Mouse (Mus musculus) kidney, embryonic 14.5 days (tissue): ENCODE results near the gene Hyal1. TPM values are rescaled to one million over a fixed set of nuclear protein-coding genes. Genes with fewer than 3 reads are reported as not detected.

Source experiments
- ATAC-seq: fragments of 200-750 bp; cut with Nextera tagmentation; 2 replicates; pipeline ENCODE4 v1.8.0; 2017; ENCODE audit warnings: moderate number of reproducible peaks, mild to moderate bottlenecking, moderate TSS enrichment, moderate library complexity; ENCODE audit not compliant: low FRiP score, low TSS enrichment
- H3K27ac ChIP-seq: fragments of 300-500 bp; sonication (generic); 2 replicates; pipeline ENCODE4 v1.5.1; 2014; ENCODE audit warnings: low read depth, mild to moderate bottlenecking, low read length, moderate library complexity, mixed read lengths
- H3K27me3 ChIP-seq: fragments of 300-500 bp; sonication (generic); 2 replicates; pipeline ENCODE4 v1.6.1; 2014; ENCODE audit warnings: mild to moderate bottlenecking, low read length; ENCODE audit not compliant: control insufficient read depth, insufficient read depth
- H3K36me3 ChIP-seq: fragments of 300-500 bp; sonication (generic); 2 replicates; pipeline ENCODE4 v1.6.1; 2014; ENCODE audit warnings: low read length, mixed read lengths; ENCODE audit not compliant: control insufficient read depth, insufficient read depth
- H3K4me1 ChIP-seq: fragments of 300-500 bp; sonication (generic); 2 replicates; pipeline ENCODE4 v1.6.1; 2014; ENCODE audit warnings: low read length, mixed read lengths; ENCODE audit not compliant: control insufficient read depth, insufficient read depth
- H3K4me2 ChIP-seq: fragments of 300-500 bp; sonication (generic); replicated peaks from 2 replicates; pipeline ENCODE4 v1.6.1; 2014; ENCODE audit warnings: low read depth, mild to moderate bottlenecking, low read length
- H3K4me3 ChIP-seq: fragments of 300-500 bp; sonication (generic); 2 replicates; pipeline ENCODE4 v1.5.1; 2014; ENCODE audit warnings: mild to moderate bottlenecking, low read length
- H3K9ac ChIP-seq: fragments of 300-500 bp; sonication (generic); 2 replicates; pipeline ENCODE4 v1.6.1; 2014; ENCODE audit warnings: low read depth, mild to moderate bottlenecking, low read length, moderate library complexity
- H3K9me3 ChIP-seq: fragments of 300-500 bp; sonication (generic); 2 replicates; pipeline ENCODE4 v1.6.1; 2016; ENCODE audit warnings: low read length; ENCODE audit not compliant: control insufficient read depth
- WGBS: fragments of 180-500 bp; shearing (Covaris S2); extraction: QIAGEN DNeasy Blood & Tissue Kit; methylation state at CpG from one replicate; pipeline ENCODE4 v1.1.7; 2014; 5-methylcytosine and 5-hydroxymethylcytosine counted together
- polyA plus RNA-seq: library from polyadenylated mRNA; unstranded; fragments of >200 nt; fragmentation: Nextera tagmentation; extraction: Ambion mirVana; gene quantifications from 2 replicates; pipeline ENCODE4 v1.2.1, GENCODE M21; 2014

The Hyal1 gene
- polyA plus RNA-seq, 1 experiment from 2014 or later: 6.8 TPM

- H3K36me3 ChIP-seq: peaks cover 37% of the 10 kb centered on the region
- peaks cover 42% of the 10 kb centered on the region for H3K4me1 ChIP-seq
- H3K9ac ChIP-seq: no peak overlapping the region
- H3K4me3 ChIP-seq: no peak overlapping the region
- H3K27me3 ChIP-seq: no peaks in the 10 kb centered on the region
- no peak for ATAC-seq
- WGBS: 93% methylated on average over 12 of the region's 12 CpGs
- no peak overlapping the region for H3K4me2 ChIP-seq
- H3K9me3 ChIP-seq: no peaks in the 10 kb centered on the region
- no peak overlapping the region for H3K27ac ChIP-seq
Measured at GRCm38 (mm10) chr9:107625351-107626128, 48.8 kb downstream of the Hyal1 start.

- peak overlapping the region; percentile 81 for H3K27ac ChIP-seq
- WGBS: 35% methylated on average over 15 of the region's 15 CpGs
- peak overlapping the region; percentile 31 for H3K4me2 ChIP-seq
- peaks cover 37% of the 10 kb centered on the region for H3K36me3 ChIP-seq
- H3K4me1 ChIP-seq: peaks cover 50% of the 10 kb centered on the region
- no peaks in the 10 kb centered on the region for H3K27me3 ChIP-seq
- ATAC-seq: no peak; the same call in 1 of the 2 replicates
- no peak overlapping the region for H3K4me3 ChIP-seq
- H3K9ac ChIP-seq: peak overlapping the region; percentile 45; the same call in 1 of the 2 replicates
- H3K9me3 ChIP-seq: no peaks in the 10 kb centered on the region
Measured at GRCm38 (mm10) chr9:107626158-107626843, 49.6 kb downstream of the Hyal1 start.

- Histone ChIP-seq H3K9ac (peak overlapping the region; percentile 51), H3K4me3 (no peak overlapping the region), H3K4me2 (peak overlapping the region; percentile 31), H3K27me3 (no peaks in the 10 kb centered on the region), H3K36me3 (peaks cover 41% of the 10 kb centered on the region), H3K9me3 (no peaks in the 10 kb centered on the region), H3K4me1 (peaks cover 54% of the 10 kb centered on the region), H3K27ac (peak overlapping the region; percentile 81)
- WGBS: 3% methylated on average over 2 of the region's 2 CpGs
- peak; percentile 69 for ATAC-seq
Measured at GRCm38 (mm10) chr9:107626844-107627277, 50.1 kb downstream of the Hyal1 start.

- Histone ChIP-seq H3K9me3 (no peaks in the 10 kb centered on the region), H3K27me3 (no peaks in the 10 kb centered on the region), H3K4me1 (peaks cover 62% of the 10 kb centered on the region), H3K27ac (peak overlapping the region; percentile 81), H3K4me2 (peak overlapping the region; percentile 31), H3K9ac (peak overlapping the region; percentile 51; the same call in 1 of the 2 replicates), H3K4me3 (no peak overlapping the region), H3K36me3 (peaks cover 37% of the 10 kb centered on the region)
- ATAC-seq: no peak; the same call in 1 of the 2 replicates
- WGBS: 37% methylated on average over 20 of the region's 20 CpGs
Measured at GRCm38 (mm10) chr9:107627387-107628255, 50.9 kb downstream of the Hyal1 start.

- no peak overlapping the region for H3K4me3 ChIP-seq
- H3K27ac ChIP-seq: peak overlapping the region; percentile 81
- H3K9me3 ChIP-seq: no peaks in the 10 kb centered on the region
- H3K4me2 ChIP-seq: peak overlapping the region; percentile 26
- no peak for ATAC-seq
- no peak overlapping the region for H3K9ac ChIP-seq
- peaks cover 65% of the 10 kb centered on the region for H3K4me1 ChIP-seq
- WGBS: 34% methylated on average over 15 of the region's 15 CpGs
- no peaks in the 10 kb centered on the region for H3K27me3 ChIP-seq
- H3K36me3 ChIP-seq: peaks cover 33% of the 10 kb centered on the region
Measured at GRCm38 (mm10) chr9:107628721-107629410, 52.1 kb downstream of the Hyal1 start.

- 39% methylated on average over 4 of the region's 4 CpGs for WGBS
- Histone ChIP-seq H3K4me3 (no peak overlapping the region), H3K27ac (peak overlapping the region; percentile 81; the same call in 1 of the 2 replicates), H3K9ac (no peak overlapping the region), H3K9me3 (no peaks in the 10 kb centered on the region), H3K36me3 (peaks cover 28% of the 10 kb centered on the region), H3K27me3 (no peaks in the 10 kb centered on the region), H3K4me2 (no peak overlapping the region; the same call in 1 of the 2 replicates), H3K4me1 (peaks cover 65% of the 10 kb centered on the region)
- no peak for ATAC-seq
Measured at GRCm38 (mm10) chr9:107629411-107629730, 52.6 kb downstream of the Hyal1 start.

- H3K4me1 ChIP-seq: peaks cover 65% of the 10 kb centered on the region
- 19% methylated on average over 14 of the region's 14 CpGs for WGBS
- H3K36me3 ChIP-seq: peaks cover 22% of the 10 kb centered on the region
- no peaks in the 10 kb centered on the region for H3K9me3 ChIP-seq
- no peak for ATAC-seq
- H3K27me3 ChIP-seq: no peaks in the 10 kb centered on the region
- no peak overlapping the region for H3K4me3 ChIP-seq
- peak overlapping the region; percentile 86 for H3K27ac ChIP-seq
- H3K4me2 ChIP-seq: peak overlapping the region; percentile 32
- peak overlapping the region; percentile 44 for H3K9ac ChIP-seq
Measured at GRCm38 (mm10) chr9:107629901-107630425, 53.2 kb downstream of the Hyal1 start.

GRCm38 (mm10) chr9:107630576-107630975 lies 53.8 kb downstream of the Hyal1 start:
- H3K4me2 ChIP-seq: peak overlapping the region; percentile 32
- no peaks in the 10 kb centered on the region for H3K9me3 ChIP-seq
- no peaks in the 10 kb centered on the region for H3K27me3 ChIP-seq
- peaks cover 17% of the 10 kb centered on the region for H3K36me3 ChIP-seq
- H3K27ac ChIP-seq: peak overlapping the region; percentile 86
- 17% methylated on average over 4 of the region's 4 CpGs for WGBS
- no peak for ATAC-seq
- no peak overlapping the region for H3K4me3 ChIP-seq
- H3K4me1 ChIP-seq: peaks cover 65% of the 10 kb centered on the region
- H3K9ac ChIP-seq: peak overlapping the region; percentile 44
